ENCODE assay signal across 7 mouse cellular contexts in genomic region chr5:25498821-25499422, GRCm38 (mm10). TPM values are rescaled to one million over a fixed set of nuclear protein-coding genes. Genes with fewer than 3 reads are reported as not detected.
A peak's percentile ranks its signal among the peaks of the same experiment; 100 is the strongest.
DNase-seq lines count a peak whose midpoint lies in the region; ATAC-seq and TF ChIP-seq lines count a peak whose summit lies in the region.

No protein-coding gene starts in this region.

- TF ChIP-seq POLR2A in CH12.LX (IDR thresholded peaks at IDR 0.05; ENCODE audit: low read depth, low read length): peak; percentile 28; the same call in 1 of the 2 replicates

- peak overlapping the region; percentile 96 for H3K9ac ChIP-seq in CH12.LX (ENCODE audit: insufficient read depth, low read depth)

- ATAC-seq in erythroblast, adult 5-6 weeks (replicated peaks; ENCODE audit: low FRiP score, poor library complexity, severe bottlenecking): peak; percentile 40
- peak; percentile 60 for ATAC-seq in megakaryocyte-erythroid progenitor cell, adult 5-6 weeks (replicated peaks; ENCODE audit: low FRiP score, low TSS enrichment, poor library complexity, severe bottlenecking)

- H3K4me2 ChIP-seq in CH12.LX (ENCODE audit: insufficient read depth, low read depth, poor library complexity, severe bottlenecking): peak overlapping the region; percentile 7; the same call in 1 of the 2 replicates

- H3K79me2 ChIP-seq in CH12.LX (replicated peaks; ENCODE audit: control insufficient read depth, extremely low read depth, insufficient read depth, poor library complexity, severe bottlenecking): peaks cover 21% of the 10 kb centered on the region

- no peaks in the 10 kb centered on the region for H3K27me3 ChIP-seq in CH12.LX (replicated peaks)
- H3K27me3 ChIP-seq in splenic B cell, adult 2 months (ENCODE audit: control insufficient read depth, insufficient read depth, low read length, poor library complexity, severe bottlenecking): no peaks in the 10 kb centered on the region; the same call in 1 of the 2 replicates

- peak overlapping the region; percentile 76 to 96 (median 87) for H3K4me3 ChIP-seq in CH12.LX (replicated peaks in 1 of 3; ENCODE audit: low read depth in 2 of 3, low read length in 2 of 3, poor library complexity in 1 of 3)

- no peak for TF ChIP-seq CTCF in CH12.LX (conservative IDR thresholded peaks at IDR 0.05 in 1 of 2, IDR thresholded peaks at IDR 0.05 in 1 of 2; ENCODE audit: low read depth in 2 of 2, low read length in 2 of 2)

- intact Hi-C loops in heart, postnatal 10 days (cut with DNase I): loop anchor here (1.0 to 5.0 kb wide), 3 partner anchors 30 to 62 kb away; no protein-coding TSS in a partner anchor
- intact Hi-C loops in left cerebral cortex, postnatal 25 days (cut with DNase I): loop anchor here (1.0 to 10.0 kb wide), 6 partner anchors 30 to 336 kb away; partner anchors contain the start of gene Xrcc2

- no peaks in the 10 kb centered on the region for H3K36me3 ChIP-seq in CH12.LX (replicated peaks in 1 of 2; ENCODE audit: control insufficient read depth in 1 of 2, insufficient read depth in 1 of 2, low read length in 1 of 2)
- no peaks in the 10 kb centered on the region for H3K36me3 ChIP-seq in splenic B cell, adult 2 months (ENCODE audit: control insufficient read depth, insufficient read depth, low read length, poor library complexity, severe bottlenecking)

- peak overlapping the region; percentile 95 for H3K27ac ChIP-seq in CH12.LX (ENCODE audit: insufficient read depth, low read depth)

- dilution Hi-C loops in CH12.LX (cut with MboI; ENCODE audit: extremely low pct_ligation_motif_present, extremely low pct_unique_long_range_greater_than_20kb, low sequenced_read_pairs): no loop called here

- in situ Hi-C loops in CH12.LX (cut with MboI; ENCODE audit: low pct_ligation_motif_present, low pct_unique_long_range_greater_than_20kb, low sequenced_read_pairs): no loop called here

- peak; percentile 68 for DNase-seq in CH12.LX (ENCODE audit: extremely low read depth)
- DNase-seq in ZHBTc4 (ENCODE audit: low read depth, low spot score): peak; percentile 91
- peak; percentile 80 to 82 for DNase-seq in heart, postnatal 10 days
- peak; percentile 77 to 78 for DNase-seq in left cerebral cortex, postnatal 25 days (ENCODE audit: low spot score in 2 of 2)
- peak; percentile 84 for DNase-seq in splenic B cell, adult 2 months (ENCODE audit: low read depth, low spot score)

- no peak for TF ChIP-seq EP300 in CH12.LX (IDR thresholded peaks at IDR 0.05; ENCODE audit: low read length)

- no peak for TF ChIP-seq RAD21 in CH12.LX (IDR thresholded peaks at IDR 0.05; ENCODE audit: low read depth, low read length)

- peaks cover 0 to 9% of the 10 kb centered on the region in 2 experiments; a peak in 1 of 4 replicates for H3K4me1 ChIP-seq in CH12.LX (ENCODE audit: control insufficient read depth in 1 of 2, insufficient read depth in 2 of 2)

- H3K9me3 ChIP-seq in CH12.LX (replicated peaks; ENCODE audit: low read length): no peaks in the 10 kb centered on the region

TF ChIP-seq in CH12.LX, 34 proteins besides CTCF, POLR2A, EP300 and RAD21:
- TF ChIP-seq ZNF384 (IDR thresholded peaks at IDR 0.05; ENCODE audit: low read depth, low read length) (no peak), MXI1 (IDR thresholded peaks at IDR 0.05; ENCODE audit: low read depth, low read length) (peak; percentile 77)

RNA-seq across cellular contexts. Expression of gene Kmt2c, which starts 0.3 kb away (rescaled TPM):
- total RNA-seq in CH12.LX (2012; rRNA removed): 12.8 and 14.6 TPM in 2 replicates
- 6.7 and 7.5 TPM in 2 replicates for total RNA-seq in CH12.LX (2014; rRNA removed)
- 9.7 and 12.7 TPM in 2 replicates for polyA plus RNA-seq in CH12.LX (2012; ENCODE audit: insufficient read length, low read depth)
- 18.4 and 24.2 TPM in 2 replicates for total RNA-seq in erythroblast, adult 5-6 weeks (2015; ENCODE audit: low replicate concordance)
- total RNA-seq in erythroblast, adult 5-6 weeks (2017; ENCODE audit: low replicate concordance): 26.7 and 33.6 TPM in 2 replicates
- 10 to 100 TPM; 45.3 to 46.7 TPM for total RNA-seq in heart, postnatal 10 days (2021)
- total RNA-seq in left cerebral cortex, postnatal 25 days (2021): 10 to 100 TPM; 62.3 to 71.7 TPM
- total RNA-seq in megakaryocyte-erythroid progenitor cell, adult 5-6 weeks (2014; fragmentation: Nextera tagmentation): 64.3 and 70.7 TPM in 2 replicates
- 25.8 and 41.6 TPM in 2 replicates for total RNA-seq in megakaryocyte-erythroid progenitor cell, adult 5-6 weeks (2017)

RNA-seq across cellular contexts. Expression of gene Cct8l1, which starts 16.9 kb away (rescaled TPM):
- total RNA-seq in CH12.LX (2012; rRNA removed) (not detected in 2 replicates), CH12.LX (2014; rRNA removed) (not detected in 2 replicates)
- not detected in 2 replicates for polyA plus RNA-seq in CH12.LX (2012; ENCODE audit: insufficient read length, low read depth)
- not detected in 2 replicates for total RNA-seq in erythroblast, adult 5-6 weeks (2015; ENCODE audit: low replicate concordance)
- total RNA-seq in erythroblast, adult 5-6 weeks (2017; ENCODE audit: low replicate concordance): not detected in 2 replicates
- total RNA-seq in heart, postnatal 10 days (2021): not detected
- total RNA-seq in left cerebral cortex, postnatal 25 days (2021): under 1 TPM in 1 of 2 experiments, not detected in 1; 0.18 TPM
- total RNA-seq in megakaryocyte-erythroid progenitor cell, adult 5-6 weeks (2014; fragmentation: Nextera tagmentation): not detected in 2 replicates
- not detected in 2 replicates for total RNA-seq in megakaryocyte-erythroid progenitor cell, adult 5-6 weeks (2017)

Comparison
In these comparisons a context has a peak if more than half of its experiments do, and no peak if none do; other contexts are left out.
1. Peak in every context shown above with its lines: DNase-seq, ATAC-seq, H3K4me3 ChIP-seq and H3K27ac ChIP-seq.